Mouse (Mus musculus) liver, embryonic 13.5 days (tissue): Measurements from ENCODE around the gene Olfr1062. TPM values are rescaled to one million over a fixed set of nuclear protein-coding genes. Genes with fewer than 3 reads are reported as not detected.
"Not testable (repeated sequence)": the region's sequence is repeated elsewhere in the genome, so short reads cannot be mapped to it uniquely, and the experiment has no call there.

Experiments
- ATAC-seq: fragments of 200-750 bp; cut with Nextera tagmentation; 2 replicates; pipeline ENCODE4 v1.8.0; 2017; ENCODE audit warnings: low read depth, mild to moderate bottlenecking, moderate number of reproducible peaks, moderate library complexity
- DNase-seq: peaks from one replicate; pipeline ENCODE4 v3.0.0; 2022
- H3K27ac ChIP-seq: fragments of 300-500 bp; sonication (generic); 2 replicates; pipeline ENCODE4 v1.5.1; 2015; ENCODE audit warnings: moderate library complexity, mild to moderate bottlenecking, inconsistent platforms
- H3K27me3 ChIP-seq: fragments of 300-500 bp; sonication (generic); 2 replicates; pipeline ENCODE4 v1.6.1; 2015; ENCODE audit warnings: mild to moderate bottlenecking, inconsistent platforms
- H3K36me3 ChIP-seq: fragments of 300-500 bp; sonication (generic); 2 replicates; pipeline ENCODE4 v1.6.1; 2015; ENCODE audit warnings: mild to moderate bottlenecking, inconsistent platforms
- H3K4me1 ChIP-seq: fragments of 300-500 bp; sonication (generic); replicated peaks from 2 replicates; pipeline ENCODE4 v1.6.1; 2015; ENCODE audit warnings: inconsistent platforms
- H3K4me2 ChIP-seq: fragments of 300-500 bp; sonication (generic); 2 replicates; pipeline ENCODE4 v1.6.1; 2015; ENCODE audit warnings: inconsistent platforms, mild to moderate bottlenecking, moderate library complexity
- H3K4me3 ChIP-seq: fragments of 300-500 bp; sonication (generic); replicated peaks from 2 replicates; pipeline ENCODE4 v1.5.1; 2015; ENCODE audit warnings: mild to moderate bottlenecking, inconsistent platforms
- H3K9ac ChIP-seq: fragments of 300-500 bp; sonication (generic); 2 replicates; pipeline ENCODE4 v1.6.1; 2015; ENCODE audit warnings: mild to moderate bottlenecking, inconsistent platforms
- H3K9me3 ChIP-seq: fragments of 300-500 bp; sonication (generic); replicated peaks from 2 replicates; pipeline ENCODE4 v1.6.1; 2016; ENCODE audit warnings: inconsistent platforms
- WGBS: fragments of 180-500 bp; shearing (Covaris S2); methylation state at CpG from one replicate; pipeline ENCODE4 v1.1.7; 2015; ENCODE audit not compliant: insufficient replicate concordance; 5-methylcytosine and 5-hydroxymethylcytosine counted together
- polyA plus RNA-seq: library from polyadenylated mRNA; unstranded; fragments of >200 nt; fragmentation: Nextera tagmentation; extraction: Ambion mirVana; gene quantifications from 2 replicates; pipeline ENCODE4 v1.2.1, GENCODE M21; 2015

Olfr1062 gene
- polyA plus RNA-seq: not detected in 2 replicates

- not testable (repeated sequence) for H3K9ac ChIP-seq, ATAC-seq, H3K4me2 ChIP-seq, H3K36me3 ChIP-seq, H3K9me3 ChIP-seq, H3K27ac ChIP-seq, H3K4me1 ChIP-seq, DNase-seq, H3K27me3 ChIP-seq, H3K4me3 ChIP-seq
These were observed at the start of gene Olfr1062 for GRCm38 (mm10) chr2:86426649-86427048. Olfr1062 (minus strand) TSS chr2:86426749.

GRCm38 (mm10) chr2:86464442-86465109 lies 38.0 kb upstream of the Olfr1062 start:
- ATAC-seq: no peak
- peak; percentile 1 for DNase-seq
- Histone ChIP-seq H3K36me3 (no peaks in the 10 kb centered on the region), H3K27ac (no peak overlapping the region), H3K27me3 (no peaks in the 10 kb centered on the region), H3K4me2 (no peak overlapping the region), H3K4me1 (no peaks in the 10 kb centered on the region), H3K4me3 (no peak overlapping the region), H3K9me3 (no peaks in the 10 kb centered on the region), H3K9ac (no peak overlapping the region)
- WGBS: 26% methylated on average over 10 of the region's 10 CpGs

- no peak for DNase-seq
These were observed 33.9 kb upstream of the Olfr1062 start for GRCm38 (mm10) chr2:86460434-86460833.

GRCm38 (mm10) chr2:86456169-86456568 lies 29.6 kb upstream of the Olfr1062 start, which contains the start of gene Olfr1066:
Olfr1066 (minus strand) TSS chr2:86456269.
- WGBS: 67% methylated on average over 1 of the region's 1 CpGs
- Histone ChIP-seq H3K4me2 (no peak within 1 kb of the TSS), H3K27me3 (no peaks in the 10 kb centered on the region), H3K27ac (no peak within 1 kb of the TSS), H3K9me3 (no peaks in the 10 kb centered on the region), H3K9ac (no peak within 1 kb of the TSS), H3K4me3 (no peak within 1 kb of the TSS), H3K36me3 (no peaks in the 10 kb centered on the region), H3K4me1 (no peaks in the 10 kb centered on the region)
- ATAC-seq (no peak), DNase-seq (no peak)

More at GRCm38 (mm10) chr2:86460434-86460833, 33.9 kb upstream of the Olfr1062 start:
- Histone ChIP-seq H3K9me3 (no peaks in the 10 kb centered on the region), H3K27me3 (no peaks in the 10 kb centered on the region), H3K9ac (no peak overlapping the region), H3K27ac (no peak overlapping the region), H3K4me2 (no peak overlapping the region), H3K36me3 (no peaks in the 10 kb centered on the region), H3K4me3 (no peak overlapping the region), H3K4me1 (no peaks in the 10 kb centered on the region)
- WGBS: 57% methylated on average over 1 of the region's 1 CpGs
- ATAC-seq: no peak

GRCm38 (mm10) chr2:86450491-86450890 lies 23.9 kb upstream of the Olfr1062 start, which contains the start of gene Olfr1065:
Olfr1065 (minus strand) TSS chr2:86450591.
- not testable (repeated sequence) for H3K36me3 ChIP-seq, H3K4me1 ChIP-seq, ATAC-seq, H3K4me3 ChIP-seq, H3K4me2 ChIP-seq, H3K27me3 ChIP-seq, H3K9me3 ChIP-seq, DNase-seq, H3K9ac ChIP-seq, H3K27ac ChIP-seq
- 70% methylated on average over 1 of the region's 1 CpGs for WGBS

GRCm38 (mm10) chr2:86442101-86442500 lies 15.6 kb upstream of the Olfr1062 start:
- not testable (repeated sequence) for H3K9ac ChIP-seq, H3K36me3 ChIP-seq, DNase-seq, H3K27me3 ChIP-seq, H3K4me1 ChIP-seq, H3K27ac ChIP-seq, H3K9me3 ChIP-seq, H3K4me3 ChIP-seq, ATAC-seq, H3K4me2 ChIP-seq
- 51% methylated on average over 1 of the region's 1 CpGs for WGBS

GRCm38 (mm10) chr2:86428511-86428910 lies 2.0 kb upstream of the Olfr1062 start:
- H3K27ac ChIP-seq, H3K9ac ChIP-seq, H3K4me2 ChIP-seq, H3K36me3 ChIP-seq, H3K27me3 ChIP-seq, DNase-seq, H3K4me3 ChIP-seq, H3K4me1 ChIP-seq, H3K9me3 ChIP-seq, ATAC-seq: not testable (repeated sequence)
- WGBS: 43% methylated on average over 8 of the region's 8 CpGs

GRCm38 (mm10) chr2:86413950-86414349 lies 12.6 kb downstream of the Olfr1062 start, which contains the start of gene Olfr1061:
Olfr1061 (minus strand) TSS chr2:86414050.
- no peak within 1 kb of the TSS for H3K4me2 ChIP-seq
- ATAC-seq: no peak
- no peak within 1 kb of the TSS for H3K4me3 ChIP-seq
- no peaks in the 10 kb centered on the region for H3K36me3 ChIP-seq
- DNase-seq: no peak
- H3K9me3 ChIP-seq: no peaks in the 10 kb centered on the region
- WGBS: 58% methylated on average over 1 of the region's 1 CpGs
- no peak within 1 kb of the TSS for H3K9ac ChIP-seq
- H3K27me3 ChIP-seq: no peaks in the 10 kb centered on the region
- no peak within 1 kb of the TSS for H3K27ac ChIP-seq
- H3K4me1 ChIP-seq: no peaks in the 10 kb centered on the region

- H3K36me3 ChIP-seq: no peaks in the 10 kb centered on the region
- 62% methylated on average over 2 of the region's 2 CpGs for WGBS
- ATAC-seq (no peak), DNase-seq (no peak)
- H3K4me1 ChIP-seq: no peaks in the 10 kb centered on the region
- no peak overlapping the region for H3K4me2 ChIP-seq
- H3K4me3 ChIP-seq: no peak overlapping the region
- no peaks in the 10 kb centered on the region for H3K27me3 ChIP-seq
- no peaks in the 10 kb centered on the region for H3K9me3 ChIP-seq
- no peak overlapping the region for H3K9ac ChIP-seq
- no peak overlapping the region for H3K27ac ChIP-seq
These were observed 31.4 kb downstream of the Olfr1062 start for GRCm38 (mm10) chr2:86395114-86395513.

- H3K27ac ChIP-seq, H3K4me1 ChIP-seq, H3K27me3 ChIP-seq, DNase-seq, H3K4me2 ChIP-seq, H3K9me3 ChIP-seq, H3K9ac ChIP-seq, H3K36me3 ChIP-seq, H3K4me3 ChIP-seq, ATAC-seq: not testable (repeated sequence)
These were observed 38.1 kb downstream of the Olfr1062 start, which contains the start of gene Olfr1058 for GRCm38 (mm10) chr2:86388461-86388860. Olfr1058 (minus strand) TSS chr2:86388561.

GRCm38 (mm10) chr2:86378293-86378692 lies 48.3 kb downstream of the Olfr1062 start, which contains the start of gene Olfr1057:
Olfr1057 (minus strand) TSS chr2:86378393.
- no peaks in the 10 kb centered on the region for H3K9me3 ChIP-seq

More at GRCm38 (mm10) chr2:86378293-86378692, 48.3 kb downstream of the Olfr1062 start, which contains the start of gene Olfr1057:
- no peaks in the 10 kb centered on the region for H3K4me1 ChIP-seq
- H3K4me3 ChIP-seq: no peak within 1 kb of the TSS
- no peaks in the 10 kb centered on the region for H3K36me3 ChIP-seq
- no peak within 1 kb of the TSS for H3K4me2 ChIP-seq
- H3K27me3 ChIP-seq: no peaks in the 10 kb centered on the region
- H3K27ac ChIP-seq: no peak within 1 kb of the TSS
- ATAC-seq: no peak
- DNase-seq: no peak
- H3K9ac ChIP-seq: no peak within 1 kb of the TSS
